Mouse (Mus musculus) MEL (cell line): Measurements from ENCODE around the gene Bmpr1a. TPM values are rescaled to one million over a fixed set of nuclear protein-coding genes. Genes with fewer than 3 reads are reported as not detected.

Source experiments
- DNase-seq: peaks from one replicate; pipeline ENCODE4 v3.0.0; 2011; ENCODE audit warnings: low read depth, low spot score
- H3K27ac ChIP-seq: 2 replicates; pipeline ENCODE4 v1.5.1; 2012; ENCODE audit warnings: low read depth, mild to moderate bottlenecking, control low read depth, low read length, moderate library complexity; ENCODE audit not compliant: control insufficient read depth
- H3K27me3 ChIP-seq, 2 experiments: fragments of 150-350 bp in 1 of 2; sonication (generic) in 1 of 2; 2 replicates each; pipeline ENCODE4 v1.6.1; 2012; ENCODE audit warnings: low read length in 2 of 2, mild to moderate bottlenecking in 2 of 2, improper control_type of control experiment in 1 of 2, moderate library complexity in 1 of 2; ENCODE audit not compliant: insufficient read depth in 2 of 2, control insufficient read depth in 1 of 2
- H3K36me3 ChIP-seq, 2 experiments: 2 replicates each; pipeline ENCODE4 v1.6.1; 2012 to 2014; ENCODE audit warnings: low read length in 2 of 2, improper control_type of control experiment in 1 of 2, inconsistent platforms in 1 of 2, mild to moderate bottlenecking in 1 of 2; ENCODE audit not compliant: insufficient read depth in 2 of 2, control insufficient read depth in 1 of 2
- H3K4me1 ChIP-seq, 2 experiments: fragments of 150-350 bp in 1 of 2; sonication (generic) in 1 of 2; 2 replicates each; pipeline ENCODE4 v1.6.1; 2012; ENCODE audit warnings: low read length in 2 of 2, improper control_type of control experiment in 1 of 2, mild to moderate bottlenecking in 1 of 2; ENCODE audit not compliant: insufficient read depth in 2 of 2, control insufficient read depth in 1 of 2
- H3K4me3 ChIP-seq, 2 experiments: fragments of 150-350 bp in 1 of 2; sonication (generic) in 1 of 2; 2 replicates each; pipeline ENCODE4 v1.5.1; 2012; ENCODE audit warnings: low read depth in 2 of 2, low read length in 2 of 2, mild to moderate bottlenecking in 2 of 2, moderate library complexity in 2 of 2, control low read depth in 1 of 2, improper control_type of control experiment in 1 of 2; ENCODE audit not compliant: control insufficient read depth in 1 of 2, insufficient read depth in 1 of 2
- H3K79me2 ChIP-seq: 2 replicates; pipeline ENCODE4 v1.6.1; 2012; ENCODE audit warnings: mild to moderate bottlenecking, low read length, moderate library complexity; ENCODE audit not compliant: control insufficient read depth, poor library complexity, insufficient read depth
- H3K9ac ChIP-seq: 2 replicates; pipeline ENCODE4 v1.6.1; 2012; ENCODE audit warnings: low read depth, mild to moderate bottlenecking, control low read depth, low read length, moderate library complexity; ENCODE audit not compliant: control insufficient read depth, poor library complexity, severe bottlenecking
- H3K9me3 ChIP-seq: fragments of 150-350 bp; sonication (generic); replicated peaks from 2 replicates; pipeline ENCODE4 v1.6.1; 2012; ENCODE audit warnings: mild to moderate bottlenecking, low read length, improper control_type of control experiment, moderate library complexity; ENCODE audit not compliant: insufficient read depth
- CHD1 ChIP-seq: IDR thresholded peaks from 2 replicates; pipeline ENCODE4 v1.6.1; 2012; ENCODE audit warnings: low read depth, mild to moderate bottlenecking, inconsistent platforms, low read length, improper control_type of control experiment
- CTCF ChIP-seq, 3 experiments: IDR thresholded peaks in 2 of 3; conservative IDR thresholded peaks in 1 of 3; 2 replicates each; pipeline ENCODE4 v1.5.1; 2011 to 2012; ENCODE audit warnings: low read length in 3 of 3, low read depth in 2 of 3, mild to moderate bottlenecking in 2 of 3, improper control_type of control experiment in 1 of 3, inconsistent platforms in 1 of 3, mixed read lengths in 1 of 3, moderate library complexity in 1 of 3; ENCODE audit not compliant: control insufficient read depth in 1 of 3, insufficient read depth in 1 of 3, poor library complexity in 1 of 3, severe bottlenecking in 1 of 3
- E2F4 ChIP-seq: IDR thresholded peaks from 2 replicates; pipeline ENCODE4 v1.6.1; 2011; ENCODE audit warnings: low read depth, low read length, improper control_type of control experiment, borderline replicate concordance
- EP300 ChIP-seq, 2 experiments: IDR thresholded peaks; 2 replicates each; pipeline ENCODE4 v1.6.1; 2011; ENCODE audit warnings: improper control_type of control experiment in 2 of 2, low read length in 2 of 2, low read depth in 1 of 2, mild to moderate bottlenecking in 1 of 2
- GABPA ChIP-seq: IDR thresholded peaks from 2 replicates; pipeline ENCODE4 v1.6.1; 2012; ENCODE audit warnings: low read depth, mild to moderate bottlenecking, inconsistent platforms, low read length, improper control_type of control experiment, moderate library complexity
- GATA1 ChIP-seq: IDR thresholded peaks from 2 replicates; pipeline ENCODE4 v1.6.1; 2011; ENCODE audit warnings: low read depth, low read length, improper control_type of control experiment
- MAFK ChIP-seq: IDR thresholded peaks from 2 replicates; pipeline ENCODE4 v1.6.1; 2011; ENCODE audit warnings: low read depth, mild to moderate bottlenecking, low read length, improper control_type of control experiment, borderline replicate concordance
- MAZ ChIP-seq: IDR thresholded peaks from 2 replicates; pipeline ENCODE4 v1.6.1; 2012; ENCODE audit warnings: low read depth, mild to moderate bottlenecking, inconsistent platforms, low read length, improper control_type of control experiment
- RCOR1 ChIP-seq: IDR thresholded peaks from 2 replicates; pipeline ENCODE4 v1.6.1; 2012; ENCODE audit warnings: low read depth, mild to moderate bottlenecking, inconsistent platforms, low read length, improper control_type of control experiment
- SIN3A ChIP-seq: IDR thresholded peaks from 2 replicates; pipeline ENCODE4 v1.6.1; 2012; ENCODE audit warnings: low read length, improper control_type of control experiment, inconsistent platforms
- TAL1 ChIP-seq: IDR thresholded peaks from 2 replicates; pipeline ENCODE4 v1.6.1; 2012; ENCODE audit warnings: mild to moderate bottlenecking, inconsistent platforms, low read length, moderate library complexity, mixed read lengths
- TBP ChIP-seq: IDR thresholded peaks from 2 replicates; pipeline ENCODE4 v1.8.0; 2011; ENCODE audit warnings: low read depth, low read length, improper control_type of control experiment
- UBTF ChIP-seq: IDR thresholded peaks from 2 replicates; pipeline ENCODE4 v1.6.1; 2012; ENCODE audit warnings: low read depth, mild to moderate bottlenecking, inconsistent platforms, low read length, improper control_type of control experiment, moderate library complexity, borderline replicate concordance; ENCODE audit not compliant: insufficient read depth
- USF1 ChIP-seq: IDR thresholded peaks from 2 replicates; pipeline ENCODE4 v1.6.1; 2014; ENCODE audit warnings: low read depth, mild to moderate bottlenecking, inconsistent platforms, low read length, improper control_type of control experiment, moderate library complexity
- USF2 ChIP-seq, 2 experiments: IDR thresholded peaks; 2 replicates each; pipeline ENCODE4 v1.6.1; 2011 to 2012; ENCODE audit warnings: improper control_type of control experiment in 2 of 2, low read length in 2 of 2, borderline replicate concordance in 1 of 2, inconsistent platforms in 1 of 2, low read depth in 1 of 2, mild to moderate bottlenecking in 1 of 2; ENCODE audit not compliant: insufficient read depth in 1 of 2
- ZMIZ1 ChIP-seq: IDR thresholded peaks from 2 replicates; pipeline ENCODE4 v1.6.1; 2012; ENCODE audit warnings: low read depth, mild to moderate bottlenecking, inconsistent platforms, low read length, improper control_type of control experiment, moderate library complexity
- polyA plus RNA-seq, 2 experiments: library from polyadenylated mRNA; stranded (reverse) in 1 of 2; unstranded in 1 of 2; fragments of >175 nt in 1 of 2; fragments of >200 nt in 1 of 2; gene quantifications; 2 replicates each; pipeline versions ENCODE4 v1.2.1 to v1.2.4; 2012; ENCODE audit warnings: low replicate concordance in 2 of 2, low read depth in 1 of 2; ENCODE audit not compliant: insufficient read length in 2 of 2, insufficient read depth in 1 of 2, missing spikeins in 1 of 2
- total RNA-seq: library from RNA; depleted of rRNA; stranded (reverse); fragments of 300-350 nt; gene quantifications from 2 replicates; pipeline ENCODE4 v1.2.3, GENCODE M21; 2012

The Bmpr1a gene
- total and polyA plus RNA-seq, 3 experiments, result 3.1 TPM; not detected in 1

- DNase-seq, result no peak
- TF ChIP-seq MAFK, result no peak
- no peak for TF ChIP-seq CTCF (IDR thresholded peaks at IDR 0.05 in 2 of 3, conservative IDR thresholded peaks at IDR 0.05 in 1 of 3; ENCODE audit: control insufficient read depth in 1 of 3, insufficient read depth in 1 of 3, low read depth in 2 of 3, low read length in 3 of 3, poor library complexity in 1 of 3, severe bottlenecking in 1 of 3)
- TF ChIP-seq TBP, result no peak
- TF ChIP-seq, all 39 proteins: peak for 0
- H3K9me3 ChIP-seq, result no peaks in the 10 kb centered on the region
- H3K9ac ChIP-seq, result no peak overlapping the region
- H3K79me2 ChIP-seq, result no peaks in the 10 kb centered on the region
- H3K27me3 ChIP-seq, result peaks cover 0 to 4% of the 10 kb centered on the region in 2 experiments; a peak in 3 of 4 replicates
- H3K4me3 ChIP-seq, result no peak overlapping the region
- no peaks in the 10 kb centered on the region for H3K4me1 ChIP-seq
- no peaks in the 10 kb centered on the region for H3K36me3 ChIP-seq
- H3K27ac ChIP-seq, result no peak overlapping the region
These were observed 32.7 kb upstream of the Bmpr1a start for GRCm38 (mm10) chr14:34535883-34536282.

DNA sequence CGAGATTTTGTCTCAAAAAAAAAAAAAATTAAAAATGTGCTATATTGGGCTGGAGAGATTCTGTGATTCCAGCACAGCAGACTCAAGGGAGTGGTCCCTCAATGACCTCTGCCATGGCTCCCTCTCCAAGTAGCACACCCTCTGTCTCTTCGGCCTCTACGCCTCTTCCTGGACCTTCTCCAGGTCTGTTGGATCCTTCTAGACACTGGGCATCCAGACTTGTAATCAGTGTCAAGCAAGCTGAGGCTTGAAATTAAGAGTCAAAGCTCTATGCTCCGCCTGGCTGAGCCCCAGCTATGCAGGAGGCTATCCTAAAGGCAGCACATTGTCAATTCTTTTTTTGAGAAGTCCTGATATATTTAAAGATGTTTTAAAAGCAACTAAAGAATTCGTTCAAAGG lies 30.4 kb upstream of the Bmpr1a start:
- H3K4me1 ChIP-seq, result no peaks in the 10 kb centered on the region
- H3K27me3 ChIP-seq, result peaks cover 0 to 3% of the 10 kb centered on the region in 2 experiments; a peak in 3 of 4 replicates
- TF ChIP-seq RCOR1 (no peak), TAL1 (no peak), E2F4 (no peak)
- H3K9ac ChIP-seq, result no peak overlapping the region
- H3K27ac ChIP-seq, result no peak overlapping the region
- H3K36me3 ChIP-seq, result no peaks in the 10 kb centered on the region
- no peaks in the 10 kb centered on the region for H3K79me2 ChIP-seq
- no peaks in the 10 kb centered on the region for H3K9me3 ChIP-seq
- DNase-seq, result no peak
- no peak overlapping the region for H3K4me3 ChIP-seq

- H3K79me2 ChIP-seq, result no peaks in the 10 kb centered on the region
- TF ChIP-seq MAZ, result no peak
- no peak for TF ChIP-seq CTCF (IDR thresholded peaks at IDR 0.05 in 2 of 3, conservative IDR thresholded peaks at IDR 0.05 in 1 of 3; ENCODE audit: control insufficient read depth in 1 of 3, insufficient read depth in 1 of 3, low read depth in 2 of 3, low read length in 3 of 3, poor library complexity in 1 of 3, severe bottlenecking in 1 of 3)
- no peak for TF ChIP-seq GATA1
- no peak for TF ChIP-seq USF1
- TF ChIP-seq ZMIZ1, result no peak
- no peak for TF ChIP-seq UBTF
- TF ChIP-seq USF2 (IDR thresholded peaks at IDR 0.05; ENCODE audit: borderline replicate concordance in 1 of 2, insufficient read depth in 1 of 2, low read depth in 1 of 2, low read length in 2 of 2), result no peak
- TF ChIP-seq CHD1, result no peak
- no peak for TF ChIP-seq EP300 (IDR thresholded peaks at IDR 0.05; ENCODE audit: low read depth in 1 of 2, low read length in 2 of 2)
- TF ChIP-seq SIN3A, result no peak
- no peak for TF ChIP-seq E2F4
- no peak for TF ChIP-seq GABPA
- H3K9ac ChIP-seq, result no peak overlapping the region
- no peak for DNase-seq
- peaks cover 0 to 5% of the 10 kb centered on the region in 2 experiments; a peak in 3 of 4 replicates for H3K27me3 ChIP-seq
- H3K4me1 ChIP-seq, result no peaks in the 10 kb centered on the region
- H3K36me3 ChIP-seq, result no peaks in the 10 kb centered on the region
- H3K27ac ChIP-seq, result no peak overlapping the region
- no peak overlapping the region for H3K4me3 ChIP-seq
- H3K9me3 ChIP-seq, result no peaks in the 10 kb centered on the region
These were observed 29.4 kb upstream of the Bmpr1a start for GRCm38 (mm10) chr14:34532536-34532935.
